Mouse (Mus musculus): ENCODE measurements around the gene Mmp11.

DNA sequence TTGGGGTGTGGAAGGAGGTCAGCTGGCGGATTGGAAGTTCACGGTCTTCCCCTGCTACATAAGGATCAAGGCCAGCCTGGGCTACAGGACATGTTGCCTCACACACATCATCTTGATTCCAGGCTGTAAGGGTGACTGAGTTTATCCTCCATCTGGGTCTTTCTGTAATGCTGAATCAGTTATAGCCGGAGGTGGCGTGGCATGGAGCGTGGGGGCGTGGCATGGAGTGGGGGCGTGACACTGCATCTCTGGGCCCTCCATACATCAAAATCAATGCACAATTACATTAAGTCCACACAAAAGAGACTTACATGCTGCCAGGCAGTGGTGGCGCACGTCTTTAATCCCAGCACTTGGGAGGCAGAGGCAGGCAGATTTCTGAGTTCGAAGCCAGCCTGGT lies 55.9 kb downstream of the Mmp11 start:
- TF ChIP-seq CTCF (IDR thresholded peaks at IDR 0.05; ENCODE audit: low read depth) (no peak), EP300 (IDR thresholded peaks at IDR 0.05; ENCODE audit: low read depth) (no peak)

All from heart, postnatal 0 days (tissue).